Mouse (Mus musculus) liver, postnatal 0 days (tissue): ENCODE measurements around the gene Dnajc12.

Source experiments
- CTCF ChIP-seq: sonication (generic); IDR thresholded peaks from 2 replicates; pipeline ENCODE4 v1.5.1; 2016; ENCODE audit warnings: antibody characterized with exemption, low read depth
- EP300 ChIP-seq: IDR thresholded peaks from 2 replicates; pipeline ENCODE4 v1.6.1; 2016; ENCODE audit warnings: antibody characterized with exemption, low read depth, mild to moderate bottlenecking

DNA sequence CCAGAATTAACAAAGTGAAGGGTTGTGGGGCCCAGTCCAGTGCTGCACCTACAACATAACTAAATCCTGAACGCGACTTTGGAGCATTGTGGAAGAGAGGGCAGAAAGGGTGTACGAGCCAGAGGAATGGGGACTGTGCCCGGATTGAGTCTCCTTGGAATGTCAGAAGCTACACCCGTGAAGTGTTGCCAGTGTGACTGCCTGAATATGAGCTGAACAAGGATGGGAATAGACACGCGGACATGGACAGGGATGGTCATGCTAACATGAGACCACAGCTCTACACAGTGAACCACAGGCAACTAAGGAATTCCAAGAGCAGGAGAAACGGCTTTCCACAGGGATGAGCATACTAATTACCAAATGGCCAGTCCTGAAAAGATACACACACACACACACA lies 49.9 kb downstream of the Dnajc12 start:
- TF ChIP-seq CTCF (no peak), EP300 (no peak)
